Mouse (Mus musculus) layer of hippocampus, postnatal 10 days (tissue): ENCODE results near the gene Zbtb22. TPM values are rescaled to one million over a fixed set of nuclear protein-coding genes. Genes with fewer than 3 reads are reported as not detected.
"Not testable (repeated sequence)": the region's sequence is repeated elsewhere in the genome, so short reads cannot be mapped to it uniquely, and the experiment has no call there.

Source experiments
- DNase-seq, 2 experiments: peaks; one replicate each; pipeline ENCODE4 v3.0.0; 2021; ENCODE audit warnings: low spot score in 2 of 2
- total RNA-seq, 2 experiments: library from RNA; stranded (reverse); gene quantifications; 2 replicates each; pipeline ENCODE4 v1.2.3; 2021

Gene Zbtb22
- total RNA-seq, 2 experiments from 2014 or later = 29.4 to 30.5 TPM

- DNase-seq = no peak
Observed at GRCm38 (mm10) chr17:33941381-33941780, 25.7 kb downstream of the Zbtb22 start.

GRCm38 (mm10) chr17:33943454-33943853 lies 27.8 kb downstream of the Zbtb22 start:
- DNase-seq = no peak

GRCm38 (mm10) chr17:33947430-33948089 lies 31.9 kb downstream of the Zbtb22 start:
- no peak for DNase-seq

GRCm38 (mm10) chr17:33948090-33948904 lies 32.6 kb downstream of the Zbtb22 start:
- no peak for DNase-seq

- DNase-seq = no peak
Observed at GRCm38 (mm10) chr17:33948905-33949537, 33.3 kb downstream of the Zbtb22 start.

- DNase-seq = no peak
Observed at GRCm38 (mm10) chr17:33950131-33950625, 34.5 kb downstream of the Zbtb22 start.

GRCm38 (mm10) chr17:33951021-33951946 lies 35.6 kb downstream of the Zbtb22 start, which contains the start of gene B3galt4:
TSS of gene B3galt4 (minus strand) at chr17:33951488.
- DNase-seq = peak; percentile 73 to 81

GRCm38 (mm10) chr17:33952015-33952414 lies 36.3 kb downstream of the Zbtb22 start:
- not testable (repeated sequence) for DNase-seq

GRCm38 (mm10) chr17:33952879-33953278 lies 37.2 kb downstream of the Zbtb22 start:
- DNase-seq = no peak

- DNase-seq = no peak
Observed at GRCm38 (mm10) chr17:33953310-33953709, 37.6 kb downstream of the Zbtb22 start.

- no peak for DNase-seq
Observed at GRCm38 (mm10) chr17:33953961-33954565, 38.4 kb downstream of the Zbtb22 start.

GRCm38 (mm10) chr17:33954646-33955554 lies 39.2 kb downstream of the Zbtb22 start:
- DNase-seq = no peak

- peak; percentile 96 to 98 for DNase-seq
Observed at GRCm38 (mm10) chr17:33955555-33956214, 40.0 kb downstream of the Zbtb22 start, which contains the start of the genes Vps52 and Rps18. TSS of gene Vps52 (plus strand) at chr17:33955812. TSS of gene Rps18 (minus strand) at chr17:33956001.

- no peak for DNase-seq
Observed at GRCm38 (mm10) chr17:33956336-33956735, 40.6 kb downstream of the Zbtb22 start.

GRCm38 (mm10) chr17:33957493-33957892 lies 41.8 kb downstream of the Zbtb22 start:
- DNase-seq = no peak

- DNase-seq = no peak
Observed at GRCm38 (mm10) chr17:33958451-33958850, 42.7 kb downstream of the Zbtb22 start.

- DNase-seq = no peak
Observed at GRCm38 (mm10) chr17:33959135-33959534, 43.4 kb downstream of the Zbtb22 start.

GRCm38 (mm10) chr17:33959948-33960347 lies 44.2 kb downstream of the Zbtb22 start:
- no peak for DNase-seq
